Mouse (Mus musculus) C2C12 (cell line): ENCODE data around the gene Ptbp1.

Source experiments
- CTCF ChIP-seq: IDR thresholded peaks from one replicate; pipeline ENCODE4 v1.5.1; 2011; ENCODE audit not compliant: control insufficient read depth, insufficient read depth, insufficient read length
- MAX ChIP-seq: IDR thresholded peaks from one replicate; pipeline ENCODE4 v1.6.1; 2011; ENCODE audit warnings: mild to moderate bottlenecking, control low read depth
- MYOG ChIP-seq: IDR thresholded peaks from one replicate; pipeline ENCODE4 v1.6.1; 2011; ENCODE audit not compliant: control insufficient read depth, insufficient read length; ENCODE audit errors: extremely low read depth
- USF1 ChIP-seq: IDR thresholded peaks from one replicate; pipeline ENCODE4 v1.6.1; 2011; ENCODE audit warnings: low read depth, mild to moderate bottlenecking, control low read depth, moderate library complexity

- TF ChIP-seq USF1, result no peak
- no peak for TF ChIP-seq CTCF
- no peak for TF ChIP-seq MAX
- no peak for TF ChIP-seq MYOG
Observed at GRCm38 (mm10) chr10:79879527-79879926, 25.3 kb downstream of the Ptbp1 start.
